Comparison of ENCODE assay signal across 28 mouse cellular contexts in the genomic region with DNA sequence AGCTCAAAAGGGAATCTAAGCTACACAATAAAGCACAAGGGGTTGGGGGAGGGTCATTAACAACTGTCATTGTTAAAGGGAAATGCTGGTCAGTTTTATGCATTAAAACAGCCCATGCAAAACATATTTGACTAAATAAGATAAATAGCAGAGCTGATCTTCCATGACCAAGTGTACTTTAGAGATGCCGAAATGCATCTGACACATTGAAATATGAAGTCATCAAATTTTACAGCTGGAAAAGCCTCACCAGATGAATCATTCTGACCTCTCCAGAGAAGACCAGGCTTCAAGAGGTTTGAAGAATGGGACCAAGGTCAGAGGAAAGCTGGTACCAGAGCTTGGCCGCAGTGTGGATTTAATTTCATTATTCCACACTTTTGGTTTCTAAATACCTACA.
A peak's percentile ranks its signal among the peaks of the same experiment; 100 is the strongest.
DNase-seq lines count a peak whose midpoint lies in the region; ATAC-seq lines count a peak whose summit lies in the region.
"Had no signal": no experiment of that assay in that cellular context is flagged by ENCODE, and none has a peak within 500 bp of the region (broad histone marks: within the 10 kb centered on the region; RNA-seq: fewer than 3 reads in every experiment).

No protein-coding gene starts in this region.

- no peaks in the 10 kb centered on the region for H3K27me3 ChIP-seq in kidney, embryonic 16.5 days (ENCODE audit: insufficient read depth, low read length)
- no peaks in the 10 kb centered on the region for H3K27me3 ChIP-seq in midbrain, embryonic 11.5 days (ENCODE audit: control insufficient read depth, insufficient read depth, low read length)
- no peaks in the 10 kb centered on the region for H3K27me3 ChIP-seq in midbrain, embryonic 15.5 days (replicated peaks)
- H3K27me3 ChIP-seq: hindbrain, embryonic 13.5 days; liver, embryonic 12.5 days; midbrain, embryonic 13.5 days; stomach, embryonic 15.5 days had no signal

- peak; percentile 1 for DNase-seq in adrenal gland, adult 8-10 months
- no peak for DNase-seq in adrenal gland, adult 18-20 months (ENCODE audit: low spot score in 2 of 2)
- no peak for DNase-seq in kidney, postnatal 36 days
- DNase-seq in midbrain, embryonic 11.5 days (ENCODE audit: low spot score, missing footprints), result peak; percentile 35
- DNase-seq in layer of hippocampus, adult 9-11 months, result no peak
- DNase-seq: cerebellum, adult 11-12 months; cerebellum, adult 9-11 months; gastrocnemius, adult 2 months; gastrocnemius, postnatal 36 days; heart, adult 18-20 months; heart, postnatal 36 days; left cerebral cortex, postnatal 4 days; liver, postnatal 0 days; lung, postnatal 36 days; retina, postnatal 1 day; right cerebral cortex, postnatal 14 days had no signal

- 30% methylated on average over 2 of the region's 2 CpGs for WGBS in kidney, embryonic 16.5 days
- WGBS in midbrain, embryonic 11.5 days, result 86% methylated on average over 2 of the region's 2 CpGs
- 86% methylated on average over 2 of the region's 2 CpGs for whole genome bisulfite sequencing in midbrain, embryonic 15.5 days

- H3K9ac ChIP-seq in kidney, embryonic 16.5 days (replicated peaks; ENCODE audit: low read length), result no peak overlapping the region
- no peak overlapping the region for H3K9ac ChIP-seq in midbrain, embryonic 11.5 days (ENCODE audit: low read length)
- H3K9ac ChIP-seq in midbrain, embryonic 15.5 days, result no peak overlapping the region
- H3K9ac ChIP-seq: hindbrain, embryonic 13.5 days; liver, embryonic 12.5 days; liver, postnatal 0 days; midbrain, embryonic 13.5 days; stomach, embryonic 15.5 days had no signal

- no peak overlapping the region for H3K4me3 ChIP-seq in kidney, embryonic 16.5 days (ENCODE audit: low read length)
- no peak overlapping the region for H3K4me3 ChIP-seq in midbrain, embryonic 11.5 days (ENCODE audit: low read depth, low read length)
- H3K4me3 ChIP-seq in midbrain, embryonic 15.5 days, result no peak overlapping the region
- H3K4me3 ChIP-seq: erythroblast, embryonic 14.5 days; gastrocnemius, adult 2 months; hindbrain, embryonic 13.5 days; layer of hippocampus, adult 2 months; liver, embryonic 12.5 days; midbrain, embryonic 13.5 days; stomach, embryonic 15.5 days had no signal

- H3K27ac ChIP-seq in kidney, embryonic 16.5 days (ENCODE audit: low read length), result no peak overlapping the region
- H3K27ac ChIP-seq in midbrain, embryonic 11.5 days (ENCODE audit: low read depth, low read length), result no peak overlapping the region
- H3K27ac ChIP-seq in midbrain, embryonic 15.5 days, result no peak overlapping the region
- H3K27ac ChIP-seq: gastrocnemius, adult 2 months; hindbrain, embryonic 13.5 days; layer of hippocampus, adult 2 months; liver, embryonic 12.5 days; midbrain, embryonic 13.5 days; stomach, embryonic 15.5 days had no signal

- no peak overlapping the region for H3K4me2 ChIP-seq in kidney, embryonic 16.5 days (replicated peaks; ENCODE audit: low read depth, low read length)
- H3K4me2 ChIP-seq in midbrain, embryonic 11.5 days, result no peak overlapping the region
- H3K4me2 ChIP-seq in midbrain, embryonic 15.5 days, result no peak overlapping the region
- H3K4me2 ChIP-seq: heart, embryonic 11.5 days; hindbrain, embryonic 13.5 days; liver, embryonic 12.5 days; midbrain, embryonic 13.5 days; stomach, embryonic 15.5 days had no signal

- H3K4me1 ChIP-seq in kidney, embryonic 16.5 days (ENCODE audit: insufficient read depth, low read length), result no peaks in the 10 kb centered on the region
- H3K4me1 ChIP-seq in midbrain, embryonic 11.5 days (ENCODE audit: control insufficient read depth, insufficient read depth, low read length), result no peaks in the 10 kb centered on the region
- no peaks in the 10 kb centered on the region for H3K4me1 ChIP-seq in midbrain, embryonic 15.5 days
- H3K4me1 ChIP-seq: hindbrain, embryonic 13.5 days; liver, embryonic 12.5 days; stomach, embryonic 15.5 days had no signal

- no peaks in the 10 kb centered on the region for H3K36me3 ChIP-seq in kidney, embryonic 16.5 days (ENCODE audit: insufficient read depth, low read length)
- no peaks in the 10 kb centered on the region for H3K36me3 ChIP-seq in midbrain, embryonic 11.5 days (ENCODE audit: control insufficient read depth, insufficient read depth, low read length)
- no peaks in the 10 kb centered on the region for H3K36me3 ChIP-seq in midbrain, embryonic 15.5 days (replicated peaks)
- H3K36me3 ChIP-seq: hindbrain, embryonic 13.5 days; liver, embryonic 12.5 days; midbrain, embryonic 13.5 days; stomach, embryonic 15.5 days had no signal

- peaks cover 4% of the 10 kb centered on the region for H3K9me3 ChIP-seq in kidney, embryonic 16.5 days (ENCODE audit: low read length)
- H3K9me3 ChIP-seq in midbrain, embryonic 11.5 days (ENCODE audit: control insufficient read depth, low read length), result no peaks in the 10 kb centered on the region
- no peaks in the 10 kb centered on the region for H3K9me3 ChIP-seq in midbrain, embryonic 15.5 days
- H3K9me3 ChIP-seq: hindbrain, embryonic 13.5 days; liver, embryonic 12.5 days; midbrain, embryonic 13.5 days; stomach, embryonic 15.5 days had no signal

- peak; percentile 75; the same call in 1 of the 2 replicates for ATAC-seq in kidney, embryonic 16.5 days (ENCODE audit: low FRiP score, low TSS enrichment)
- no peak for ATAC-seq in midbrain, embryonic 11.5 days (ENCODE audit: low FRiP score)
- no peak for ATAC-seq in midbrain, embryonic 15.5 days (replicated peaks)
- ATAC-seq: activated CD4-positive, CD25-positive, alpha-beta regulatory T cell, adult 4 months; forebrain, embryonic 16.5 days; intestine, embryonic 16.5 days; liver, embryonic 12.5 days; liver, postnatal 0 days; midbrain, embryonic 13.5 days had no signal

Comparison
In these comparisons a context has a peak if more than half of its experiments do, and no peak if none do; other contexts are left out.
1. DNase-seq: peak in adrenal gland, adult 8-10 months (single experiment) and midbrain, embryonic 11.5 days (single experiment); none in adrenal gland, adult 18-20 months (0 of 2), kidney, postnatal 36 days (0 of 2) and layer of hippocampus, adult 9-11 months (single experiment).